Mouse (Mus musculus) liver, adult 2 months (tissue): ENCODE measurements at regions not wholly inside any gene's neighbourhood (a gene's known extent, or its start where the extent isn't known, plus 50 kb on each side); places are given as distances from the start of the nearest gene placed in this dataset.
A peak's percentile ranks its signal among the peaks of the same experiment; 100 is the strongest.

Experiments used
- DNase-seq: peaks from one replicate; pipeline ENCODE4 v3.0.0-alpha.2; 2011; ENCODE audit warnings: low read depth, low spot score; ENCODE audit errors: extremely low read depth
- H3K27ac ChIP-seq: fragments of 200-500 bp; replicated peaks from 2 replicates; pipeline ENCODE4 v1.5.1; 2012; ENCODE audit warnings: low read depth, mild to moderate bottlenecking, control low read depth, inconsistent platforms, low read length; ENCODE audit not compliant: insufficient read depth
- H3K27me3 ChIP-seq: fragments of 200-500 bp; 2 replicates; pipeline ENCODE4 v1.6.1; 2012; ENCODE audit warnings: mild to moderate bottlenecking, moderate library complexity, low read length, inconsistent platforms; ENCODE audit not compliant: control insufficient read depth, insufficient read depth
- H3K36me3 ChIP-seq: fragments of 200-500 bp; 2 replicates; pipeline ENCODE4 v1.6.1; 2012; ENCODE audit warnings: low read length, inconsistent platforms; ENCODE audit not compliant: control insufficient read depth, insufficient read depth
- H3K4me1 ChIP-seq: fragments of 200-500 bp; 2 replicates; pipeline ENCODE4 v1.6.1; 2011; ENCODE audit warnings: low read length; ENCODE audit not compliant: control insufficient read depth, insufficient read depth
- H3K4me3 ChIP-seq: fragments of 200-500 bp; 2 replicates; pipeline ENCODE4 v1.5.1; 2011; ENCODE audit warnings: low read depth, mild to moderate bottlenecking, control low read depth, low read length, moderate library complexity; ENCODE audit not compliant: insufficient read depth
- H3K79me2 ChIP-seq: fragments of 200-500 bp; 2 replicates; pipeline ENCODE4 v1.6.1; 2012; ENCODE audit warnings: inconsistent platforms, mild to moderate bottlenecking, low read length, moderate library complexity; ENCODE audit not compliant: control insufficient read depth, insufficient read depth
- H3K9ac ChIP-seq: fragments of 200-500 bp; 2 replicates; pipeline ENCODE4 v1.6.1; 2012; ENCODE audit warnings: low read depth, mild to moderate bottlenecking, control low read depth, inconsistent platforms, low read length
- CTCF ChIP-seq: fragments of 200-500 bp; IDR thresholded peaks from 2 replicates; pipeline ENCODE4 v1.5.1; 2011; ENCODE audit warnings: low read depth, low read length, control low read depth
- POLR2A ChIP-seq: fragments of 200-500 bp; IDR thresholded peaks from 2 replicates; pipeline ENCODE4 v1.6.1; 2011; ENCODE audit warnings: low read length, control low read depth; ENCODE audit not compliant: insufficient read depth; ENCODE audit errors: extremely low read depth
- WGBS: fragments of 180-500 bp; shearing (Covaris S2); methylation state at CpG from one replicate; pipeline ENCODE4 v1.1.7; 2018; 5-methylcytosine and 5-hydroxymethylcytosine counted together

- peak; percentile 61 for DNase-seq
- TF ChIP-seq POLR2A (no peak), CTCF (no peak)
- H3K79me2 ChIP-seq, result no peaks in the 10 kb centered on the region
- H3K9ac ChIP-seq, result no peak overlapping the region
- H3K27ac ChIP-seq, result no peak overlapping the region
- H3K4me3 ChIP-seq, result no peak overlapping the region
- no peaks in the 10 kb centered on the region for H3K36me3 ChIP-seq
- 77% methylated on average over 4 of the region's 4 CpGs for WGBS
- H3K27me3 ChIP-seq, result no peaks in the 10 kb centered on the region
- no peaks in the 10 kb centered on the region for H3K4me1 ChIP-seq
These were observed 101.2 kb upstream of the Vwc2 start for GRCm38 (mm10) chr11:11012660-11013455.

GRCm38 (mm10) chr11:11013581-11013980 lies 100.4 kb upstream of the Vwc2 start:
- H3K27ac ChIP-seq, result no peak overlapping the region
- no peak for DNase-seq
- no peaks in the 10 kb centered on the region for H3K27me3 ChIP-seq
- TF ChIP-seq CTCF (no peak), POLR2A (no peak)
- no peak overlapping the region for H3K4me3 ChIP-seq
- no peaks in the 10 kb centered on the region for H3K79me2 ChIP-seq
- no peaks in the 10 kb centered on the region for H3K36me3 ChIP-seq
- H3K9ac ChIP-seq, result no peak overlapping the region
- H3K4me1 ChIP-seq, result no peaks in the 10 kb centered on the region
- 50% methylated on average over 2 of the region's 2 CpGs for whole genome bisulfite sequencing

DNA sequence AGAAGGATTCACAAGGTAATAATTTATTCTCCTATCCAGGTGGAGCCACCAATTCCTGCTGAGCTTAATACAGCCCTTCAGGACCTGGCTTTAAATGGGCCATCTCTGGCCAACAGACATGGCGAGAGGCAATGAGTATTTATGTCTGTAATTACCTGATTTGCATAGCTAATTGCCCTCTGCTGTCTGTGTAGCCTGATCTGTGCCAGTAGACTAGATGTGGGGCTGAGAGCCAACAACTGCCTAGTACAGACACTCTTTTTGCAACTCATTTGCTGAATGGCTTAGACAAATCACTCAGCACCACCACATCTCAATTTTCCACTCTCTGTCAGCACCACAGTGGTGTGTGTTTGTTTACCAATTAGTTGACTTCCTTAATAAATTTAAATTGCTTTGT lies 99.9 kb upstream of the Vwc2 start:
- no peak for DNase-seq
- TF ChIP-seq POLR2A (no peak), CTCF (no peak)
- H3K36me3 ChIP-seq, result no peaks in the 10 kb centered on the region
- H3K4me3 ChIP-seq, result no peak overlapping the region
- no peaks in the 10 kb centered on the region for H3K27me3 ChIP-seq
- H3K9ac ChIP-seq, result no peak overlapping the region
- H3K4me1 ChIP-seq, result no peaks in the 10 kb centered on the region
- no peak overlapping the region for H3K27ac ChIP-seq
- 75% methylated on average over 1 of the region's 1 CpGs for WGBS
- H3K79me2 ChIP-seq, result no peaks in the 10 kb centered on the region

DNA sequence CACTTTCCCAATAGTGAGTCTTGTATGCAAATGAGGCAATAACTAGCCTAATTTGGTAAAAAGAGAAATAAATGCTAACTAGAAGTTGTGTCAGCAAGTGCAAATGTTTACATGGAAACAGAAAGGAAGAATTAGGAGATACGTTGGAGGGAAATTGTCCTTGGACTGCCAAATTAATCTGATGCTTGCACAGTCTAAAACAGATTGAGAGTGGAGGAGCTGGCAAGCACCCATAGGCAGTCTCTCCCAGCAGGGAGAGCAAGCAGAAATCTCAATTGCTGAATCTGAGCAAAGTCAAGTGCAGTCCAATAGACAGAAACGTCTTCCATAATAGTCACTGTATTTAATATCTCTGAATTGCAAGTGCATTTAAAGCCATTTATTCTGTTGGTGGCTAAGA lies 99.5 kb upstream of the Vwc2 start:
- WGBS, result 45% methylated on average over 2 of the region's 2 CpGs
- no peak for DNase-seq
- no peaks in the 10 kb centered on the region for H3K79me2 ChIP-seq
- H3K36me3 ChIP-seq, result no peaks in the 10 kb centered on the region
- no peaks in the 10 kb centered on the region for H3K27me3 ChIP-seq
- no peak overlapping the region for H3K9ac ChIP-seq
- H3K4me1 ChIP-seq, result no peaks in the 10 kb centered on the region
- H3K27ac ChIP-seq, result no peak overlapping the region
- no peak for TF ChIP-seq CTCF
- no peak for TF ChIP-seq POLR2A
- H3K4me3 ChIP-seq, result no peak overlapping the region

- Histone ChIP-seq H3K4me1 (no peaks in the 10 kb centered on the region), H3K4me3 (no peak overlapping the region), H3K9ac (no peak overlapping the region), H3K27ac (no peak overlapping the region), H3K36me3 (no peaks in the 10 kb centered on the region), H3K27me3 (no peaks in the 10 kb centered on the region), H3K79me2 (no peaks in the 10 kb centered on the region)
- TF ChIP-seq POLR2A, result no peak
- no peak for TF ChIP-seq CTCF
- no peak for DNase-seq
These were observed 85.2 kb upstream of the Vwc2 start for GRCm38 (mm10) chr11:11028849-11029248.
